Mouse (Mus musculus): Measurements from ENCODE around the gene Trmo.

Gene Trmo

GRCm38 (mm10) chr4:46337990-46338389, 51.2 kb downstream of the Trmo start:
- no peak for DNase-seq

- DNase-seq: no peak
These were observed 53.4 kb downstream of the Trmo start for GRCm38 (mm10) chr4:46335846-46336245.

- no peak for DNase-seq
These were observed 60.3 kb downstream of the Trmo start for GRCm38 (mm10) chr4:46328906-46329305.

All from spleen, adult 18-20 months (tissue).